Mouse (Mus musculus) naive thymus-derived CD4-positive, alpha-beta T cell, adult 2 months (primary cell): ENCODE measurements around the gene Knl1.

Experiments used
- DNase-seq: peaks from one replicate; pipeline ENCODE4 v3.0.0-alpha.2; 2011; ENCODE audit warnings: low read depth

Gene Knl1

DNA sequence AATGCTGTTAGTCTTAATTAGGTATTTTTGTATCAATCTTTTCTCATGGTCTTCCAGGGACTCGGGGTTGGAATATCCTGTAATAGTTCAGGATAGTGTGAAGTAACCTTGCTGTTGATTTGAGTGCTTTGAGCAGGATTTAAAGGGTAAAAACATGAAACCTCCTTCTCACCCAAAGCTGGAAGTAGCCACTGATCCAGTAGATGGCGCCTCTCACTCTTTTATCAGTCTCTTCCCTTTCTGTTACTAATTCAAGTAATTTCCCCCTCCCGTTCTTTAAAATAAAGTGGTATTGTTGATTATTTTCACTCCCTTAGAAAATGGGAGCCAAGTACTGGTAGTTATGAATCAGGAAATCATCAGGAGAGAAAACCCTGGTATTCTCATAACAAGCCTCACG is 6.0 kb upstream of the Knl1 start:
- DNase-seq = peak; percentile 64

DNA sequence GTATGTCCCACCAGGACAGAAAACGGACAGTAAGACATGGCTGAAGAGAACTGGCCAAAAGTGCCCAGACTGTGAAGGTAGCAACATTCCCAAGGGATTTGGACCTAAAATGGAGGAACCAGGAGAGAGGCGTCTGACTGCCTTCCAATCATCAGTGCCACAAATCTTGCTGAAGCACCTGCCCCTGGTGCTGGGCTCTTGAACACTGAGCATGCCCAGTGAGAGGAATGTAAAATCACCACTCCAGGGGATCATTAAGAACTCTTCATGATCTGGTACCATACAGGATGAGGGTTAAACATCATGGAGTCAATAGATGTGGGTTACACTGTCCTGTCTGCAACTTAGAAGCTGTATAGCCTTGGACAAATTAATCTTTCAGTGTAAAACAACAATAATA is 1.8 kb upstream of the Knl1 start:
- DNase-seq = no peak

DNA sequence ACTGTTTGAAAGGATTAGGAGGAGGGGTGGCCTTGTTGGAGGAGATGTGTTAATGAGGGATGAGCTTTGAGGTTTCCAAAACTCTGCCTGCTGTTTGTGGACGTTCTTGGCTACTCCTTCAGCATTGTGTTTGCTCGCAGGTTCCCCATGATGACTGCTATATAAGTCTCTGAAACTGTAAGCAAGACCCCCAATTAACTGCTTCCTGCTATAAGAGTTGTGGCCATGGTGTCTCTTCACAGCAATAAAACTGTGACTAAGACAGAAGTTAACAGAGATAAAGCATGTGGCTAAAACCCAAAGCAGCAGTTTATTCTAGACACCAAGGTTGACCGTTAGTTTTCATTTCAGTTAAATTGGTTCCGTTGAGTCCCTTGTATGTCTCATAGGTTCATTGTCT is 930 bp downstream of the Knl1 start:
- no peak for DNase-seq

DNA sequence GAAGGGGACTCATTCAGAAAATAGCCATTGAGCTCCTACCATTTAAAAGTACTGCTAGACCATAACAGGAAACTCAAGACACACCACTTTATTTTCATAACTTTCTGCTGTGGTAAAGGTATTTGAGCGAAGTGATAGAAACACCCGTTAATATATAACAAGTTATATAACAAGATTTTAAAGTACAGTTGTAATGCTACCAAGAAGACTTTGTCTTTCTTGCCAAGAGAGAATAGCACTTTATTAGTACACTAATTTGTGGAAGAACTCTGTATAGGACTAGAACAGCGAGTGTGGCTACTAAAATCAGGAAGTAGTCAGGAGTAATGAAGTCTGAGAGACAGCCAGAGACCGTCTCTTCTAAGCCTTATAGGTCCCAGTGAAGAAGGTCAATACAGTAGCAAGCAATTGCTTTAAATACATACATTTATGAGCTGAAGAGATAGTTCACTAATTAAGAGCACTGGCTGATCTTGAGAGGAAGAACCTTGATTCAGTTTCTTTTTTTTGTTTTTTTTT is 3.3 kb downstream of the Knl1 start:
- DNase-seq = no peak

DNA sequence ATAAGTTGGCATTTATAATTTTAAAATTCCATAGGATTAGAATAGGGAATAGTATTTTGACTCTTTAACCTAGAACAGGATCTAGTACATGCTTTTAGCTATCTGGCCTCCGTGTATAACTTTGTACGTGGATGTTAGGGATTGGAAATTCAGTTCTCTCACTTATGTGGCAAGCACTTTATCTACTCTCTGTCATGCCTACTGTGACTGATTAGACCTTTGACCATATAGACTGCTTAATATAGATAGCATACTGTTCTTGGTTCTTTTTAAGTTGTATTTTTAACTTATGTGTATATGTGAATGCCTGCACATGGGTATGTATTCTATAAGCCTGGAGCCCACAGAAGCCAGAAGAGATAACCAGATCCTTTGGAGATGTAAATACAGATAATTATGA is 13.2 kb downstream of the Knl1 start:
- DNase-seq = no peak

DNA sequence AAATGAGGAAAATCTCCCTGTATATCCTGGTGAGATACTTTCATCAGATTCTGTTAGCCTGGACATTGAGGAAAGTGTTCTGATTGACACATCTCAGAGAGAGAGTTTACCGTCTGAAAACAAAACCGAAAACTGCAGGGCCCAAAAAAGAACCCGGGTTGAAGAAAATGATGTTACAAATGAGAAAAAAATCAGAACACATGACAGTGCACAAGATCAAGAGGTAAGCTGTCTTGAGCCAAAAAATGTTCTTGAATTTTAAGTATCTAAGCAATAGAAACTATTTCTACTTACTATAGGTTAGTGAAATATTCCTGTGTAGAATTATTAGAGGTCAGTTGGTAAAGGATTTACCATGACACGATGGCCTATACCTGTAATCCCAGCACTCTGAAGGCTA is 25.5 kb downstream of the Knl1 start:
- no peak for DNase-seq

DNA sequence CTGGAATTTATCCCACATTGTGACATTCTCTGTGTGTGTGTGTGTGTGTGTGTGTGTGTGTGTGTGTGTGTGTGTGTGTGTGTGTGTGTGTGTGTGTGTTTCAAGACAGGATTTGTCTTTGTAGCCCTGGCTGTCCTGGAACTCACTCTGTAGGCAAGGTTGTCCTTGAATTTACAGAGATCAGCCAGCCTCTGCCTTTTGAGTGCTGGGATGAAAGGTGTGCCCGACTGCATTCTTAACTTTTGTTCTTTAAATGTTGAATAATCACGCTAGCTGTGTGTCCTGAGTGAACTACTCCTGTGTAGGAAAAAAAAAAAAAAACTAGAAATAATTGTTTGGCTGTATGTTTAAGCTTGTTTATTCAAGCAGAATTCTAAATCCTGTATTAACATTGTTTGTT is 39.2 kb downstream of the Knl1 start:
- DNase-seq = no peak

DNA sequence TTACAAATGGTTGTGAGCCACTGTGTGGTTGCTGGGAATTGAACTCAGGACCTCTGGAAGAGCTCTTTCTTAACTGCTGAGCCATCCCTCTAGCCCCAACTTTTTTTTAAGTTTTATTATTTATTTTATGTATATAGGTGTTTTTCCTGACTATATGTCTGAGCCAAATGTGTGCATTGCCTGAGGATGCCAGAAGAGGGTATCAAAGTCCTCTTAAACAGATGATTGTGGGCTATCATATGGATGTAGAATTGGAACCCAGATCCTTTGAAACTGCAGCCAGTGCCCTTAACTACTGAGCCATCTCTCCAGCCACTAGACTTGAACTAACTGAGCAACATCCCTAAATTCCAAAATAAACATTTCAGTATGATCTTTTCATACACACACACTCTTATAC is 54.6 kb downstream of the Knl1 start:
- DNase-seq = no peak

DNA sequence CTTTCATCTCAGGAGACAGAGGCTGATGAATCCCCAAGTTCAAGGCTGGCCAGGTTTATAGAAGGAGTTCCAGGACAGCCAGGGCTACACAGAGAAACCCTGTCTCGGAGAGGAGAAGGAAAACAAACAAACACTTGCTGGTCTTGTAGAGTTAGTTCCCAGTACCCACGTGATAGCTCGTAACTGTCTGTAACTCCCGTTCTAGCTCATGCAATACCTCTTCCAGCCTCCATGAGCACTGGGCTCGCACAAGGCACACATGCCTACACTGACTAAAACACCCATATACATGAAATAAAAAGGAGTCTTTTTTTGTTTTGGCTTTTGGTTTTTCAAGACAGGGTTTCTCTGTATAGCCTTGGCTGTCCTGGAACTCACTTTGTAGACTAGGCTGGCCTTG is 59.7 kb downstream of the Knl1 start:
- no peak for DNase-seq

DNA sequence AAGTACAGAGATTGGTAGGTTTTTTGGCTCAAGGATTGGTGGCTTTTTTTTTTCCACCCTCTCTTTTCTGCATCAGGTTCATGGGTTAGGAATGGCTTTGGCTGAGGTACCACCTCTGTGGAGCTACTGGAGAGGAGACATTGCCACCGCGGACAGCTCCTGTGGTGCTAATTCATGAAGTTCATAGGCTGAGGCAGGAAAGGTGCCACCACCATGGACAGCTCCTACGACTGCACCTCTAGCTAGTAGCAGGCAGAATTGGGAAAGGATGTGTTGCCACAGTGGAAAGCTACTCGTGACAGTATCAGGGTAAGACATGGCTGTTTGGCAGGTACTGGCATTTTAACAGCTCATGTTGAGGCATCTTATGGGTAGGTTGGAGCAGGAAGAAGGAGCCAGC is 61.6 kb downstream of the Knl1 start:
- DNase-seq = no peak

DNA sequence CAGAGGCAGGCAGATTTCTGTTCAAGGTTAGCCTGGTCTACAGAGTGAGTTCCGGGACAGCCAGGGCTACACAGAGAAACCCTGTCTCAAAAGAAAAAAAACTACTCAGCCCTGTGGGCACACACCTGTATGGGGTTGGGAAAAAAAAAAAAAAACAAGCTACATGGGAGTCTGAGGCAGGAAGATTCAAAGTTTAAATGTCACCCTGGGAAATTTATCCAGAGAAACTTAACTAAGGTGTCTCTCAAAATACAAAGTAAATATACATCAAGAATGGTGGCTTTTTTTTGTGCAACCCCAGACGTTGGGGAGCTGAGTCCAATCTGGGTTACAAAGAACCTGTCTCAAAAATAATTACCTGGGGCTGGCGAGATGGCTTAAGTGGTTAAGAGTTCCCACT is 64.1 kb downstream of the Knl1 start:
- DNase-seq = no peak

DNA sequence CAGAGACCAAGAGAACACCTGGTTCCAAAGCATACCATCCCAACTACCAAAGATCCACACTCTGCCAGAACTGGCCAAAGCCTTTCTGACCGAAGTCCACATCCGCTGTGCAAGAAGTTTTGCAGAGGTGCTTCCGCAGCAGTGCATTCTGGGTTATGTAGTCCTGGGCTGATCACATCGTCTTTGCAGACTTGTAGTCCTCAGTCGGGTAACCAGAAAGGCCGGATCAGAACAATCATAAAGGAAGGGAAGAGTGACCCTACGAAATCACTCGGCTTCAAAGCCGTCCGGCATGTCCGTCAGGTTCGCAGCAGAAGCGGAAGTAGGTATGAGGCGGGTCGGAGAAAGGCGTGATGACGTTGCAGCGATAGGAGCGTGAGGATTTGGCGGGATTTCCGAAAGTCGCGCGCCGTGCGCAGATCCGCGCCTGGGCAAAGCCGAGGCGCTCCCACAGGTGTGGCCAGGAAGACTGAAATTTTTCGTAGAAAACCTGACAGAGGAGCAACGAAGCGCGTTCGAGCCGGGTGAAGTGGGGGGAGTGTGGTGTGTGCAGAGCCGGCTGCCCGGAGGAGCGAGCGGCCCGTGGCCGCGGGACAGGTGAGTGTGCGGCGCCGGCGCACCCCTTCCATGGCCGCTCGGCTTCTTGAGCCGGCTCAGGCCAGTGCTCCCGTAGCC is 65.7 kb downstream of the Knl1 start, which contains the start of gene Rad51:
Gene Rad51, plus strand, starts transcription at position 356 of the 675 bp plus-strand sequence.
- DNase-seq = peak; percentile 88

DNA sequence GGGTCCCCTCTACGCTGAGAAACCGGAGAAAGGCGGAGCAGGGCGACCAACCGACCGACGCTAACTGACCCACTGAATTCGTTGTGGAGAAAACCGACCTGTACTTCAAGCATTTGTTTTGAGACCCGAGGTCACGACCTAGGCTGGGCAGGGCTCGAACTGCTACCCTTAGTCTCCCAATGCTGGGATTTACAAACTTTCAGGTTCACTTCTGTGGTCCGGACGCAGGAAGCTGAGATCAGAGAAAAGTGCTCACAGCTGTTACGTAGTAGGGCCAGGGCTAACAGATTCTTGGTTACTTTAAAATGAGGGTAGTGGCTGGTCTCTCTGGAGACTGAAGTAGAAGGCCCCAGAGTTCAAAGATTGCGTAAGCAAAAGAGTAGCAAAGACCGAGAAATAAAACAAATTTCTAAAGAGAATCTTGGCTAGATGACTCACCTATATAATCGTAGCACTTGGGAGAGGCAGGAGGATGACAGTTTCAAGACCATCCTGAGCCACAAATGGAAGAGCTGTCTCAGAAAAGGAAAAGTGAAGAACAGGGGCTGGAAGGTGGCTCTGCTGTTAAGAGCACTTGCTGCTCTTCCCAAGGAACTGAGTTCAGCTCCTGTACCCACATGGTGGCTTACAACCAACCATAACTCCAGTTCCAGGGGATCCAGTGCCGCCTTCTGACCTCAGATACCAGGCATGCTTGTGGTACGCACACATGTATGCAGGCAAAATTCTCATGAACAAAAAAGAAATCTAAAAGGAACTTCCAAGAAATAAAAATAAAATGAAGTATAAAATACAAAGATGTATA is 66.4 kb downstream of the Knl1 start:
- DNase-seq = peak; percentile 44

DNA sequence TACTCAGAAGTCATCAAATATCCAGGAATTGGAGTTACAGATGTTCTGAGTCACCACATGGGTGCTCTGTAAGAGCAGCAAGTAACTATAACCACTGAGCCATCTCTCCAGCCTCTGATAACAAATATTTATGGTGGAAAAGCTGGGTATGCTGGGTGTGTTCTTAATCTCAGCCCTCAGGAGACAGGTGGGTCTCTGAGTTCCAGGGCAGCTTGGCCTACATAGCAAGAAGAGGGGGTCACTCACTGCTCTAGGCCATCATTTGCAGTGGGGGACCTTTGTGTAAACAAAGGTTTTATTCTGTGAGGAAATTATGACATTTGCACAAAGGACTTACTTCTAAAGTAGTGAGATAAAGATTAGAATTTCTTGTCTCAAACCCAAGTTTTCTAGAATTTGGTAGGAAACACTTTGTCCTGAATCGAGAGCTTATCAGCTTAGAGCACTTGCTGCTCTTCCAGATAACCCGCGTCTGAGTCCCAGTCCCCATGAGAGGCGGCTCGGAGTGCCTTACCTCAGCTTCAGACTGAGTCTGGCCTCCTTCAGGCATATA is 89.5 kb downstream of the Knl1 start:
- DNase-seq = no peak

DNA sequence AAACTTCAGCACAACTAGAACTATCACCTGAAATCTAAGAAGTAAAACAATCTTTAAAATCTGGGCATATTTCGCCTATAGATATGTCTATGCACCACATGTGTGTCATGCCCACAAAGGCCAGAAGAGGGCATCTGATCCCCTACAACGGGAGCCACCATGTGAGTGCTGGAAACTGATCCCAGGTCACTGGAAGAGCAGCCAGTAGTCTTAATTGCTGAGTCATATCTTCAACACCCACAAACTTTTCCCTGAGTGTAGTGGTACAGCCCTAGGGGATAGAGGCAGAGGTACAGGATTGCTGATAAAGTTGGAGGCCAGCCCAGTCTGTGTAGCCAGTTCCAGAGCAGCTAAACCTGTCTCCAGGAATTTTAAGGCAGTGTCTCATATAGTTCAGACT is 98.3 kb downstream of the Knl1 start:
- peak; percentile 21 for DNase-seq

DNA sequence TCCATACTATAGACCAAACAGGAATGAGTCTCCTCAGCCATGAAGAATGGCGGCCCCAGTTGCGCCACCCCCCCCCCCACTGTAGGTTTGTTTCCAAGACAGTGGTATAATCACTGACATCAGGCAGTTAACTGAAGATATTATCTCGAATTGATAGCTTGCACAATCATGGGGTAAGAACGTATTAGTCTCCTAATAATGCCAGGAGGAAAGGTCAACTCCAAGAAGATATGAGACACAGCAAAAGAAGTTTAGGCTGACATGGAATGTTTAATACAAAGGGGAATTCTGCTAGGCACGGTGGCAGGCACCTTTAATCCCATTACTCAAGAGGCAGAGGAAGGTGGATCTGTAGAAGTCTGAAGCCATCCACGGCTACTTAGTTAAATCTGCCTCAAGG is 99.5 kb downstream of the Knl1 start:
- DNase-seq = no peak

DNA sequence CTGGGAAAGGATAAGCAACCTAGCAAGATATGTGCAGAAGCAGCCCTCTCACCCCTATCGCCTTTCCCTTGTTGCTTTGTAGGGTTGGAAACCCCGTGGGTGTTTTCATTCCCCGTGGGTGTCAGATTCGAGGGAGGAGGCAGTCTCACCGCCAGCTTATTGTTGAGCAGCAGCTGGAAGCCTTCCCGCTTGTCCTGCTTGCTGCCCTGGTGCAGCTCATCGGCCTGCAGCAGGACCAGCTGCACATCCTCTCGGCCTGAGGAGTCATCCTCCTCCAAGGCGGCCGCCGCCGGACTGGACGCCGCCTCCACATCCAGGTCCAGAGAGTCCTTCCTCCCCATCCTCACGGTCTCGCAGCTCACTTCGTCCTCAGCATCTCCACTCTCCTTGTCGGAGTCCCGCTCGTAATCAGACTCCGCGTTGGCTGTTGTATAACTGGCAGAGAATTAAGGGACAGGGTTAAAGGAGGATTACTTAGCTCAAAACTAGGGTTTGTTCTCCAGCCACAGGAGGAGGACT is 100.3 kb downstream of the Knl1 start:
- DNase-seq = no peak

DNA sequence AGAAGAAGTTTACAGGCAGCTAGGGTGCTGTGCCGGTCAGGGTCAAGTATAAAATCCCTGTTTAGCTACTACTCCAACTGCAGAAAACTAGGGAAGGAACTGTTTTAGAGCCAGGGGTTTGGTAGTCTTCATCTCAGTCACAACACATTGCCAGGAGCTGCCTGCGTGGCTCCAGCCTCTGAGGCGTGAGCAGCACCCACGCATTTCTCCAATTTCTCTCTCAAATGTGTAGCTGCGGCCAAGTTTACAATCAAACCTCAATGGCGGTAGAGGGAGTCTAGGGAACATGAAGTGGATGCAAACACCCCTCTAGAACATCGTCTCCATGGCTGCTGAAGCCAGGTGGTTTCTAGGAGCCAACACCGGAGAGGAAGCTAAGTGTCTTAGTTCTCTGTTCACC is 100.9 kb downstream of the Knl1 start:
- DNase-seq = no peak

DNA sequence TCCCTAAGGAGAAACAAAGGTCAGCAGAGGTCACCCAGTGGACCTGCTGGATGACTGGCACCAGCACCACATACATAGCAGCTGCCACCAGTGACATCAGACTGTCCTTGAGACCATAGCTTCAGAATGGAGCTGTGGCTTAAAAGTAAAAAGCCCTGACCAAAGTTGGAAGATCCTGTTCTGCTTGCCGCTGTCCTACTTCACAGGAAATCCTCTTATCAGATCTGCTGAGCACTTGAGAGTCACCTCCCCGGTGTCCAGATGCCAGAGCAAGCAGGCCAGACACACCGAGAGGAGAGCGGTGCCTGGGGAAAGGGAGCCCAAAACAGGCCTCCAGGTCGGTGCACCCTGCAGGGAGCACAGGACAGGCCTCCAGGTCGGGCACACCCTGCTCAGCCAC is 105.3 kb downstream of the Knl1 start:
- no peak for DNase-seq

DNA sequence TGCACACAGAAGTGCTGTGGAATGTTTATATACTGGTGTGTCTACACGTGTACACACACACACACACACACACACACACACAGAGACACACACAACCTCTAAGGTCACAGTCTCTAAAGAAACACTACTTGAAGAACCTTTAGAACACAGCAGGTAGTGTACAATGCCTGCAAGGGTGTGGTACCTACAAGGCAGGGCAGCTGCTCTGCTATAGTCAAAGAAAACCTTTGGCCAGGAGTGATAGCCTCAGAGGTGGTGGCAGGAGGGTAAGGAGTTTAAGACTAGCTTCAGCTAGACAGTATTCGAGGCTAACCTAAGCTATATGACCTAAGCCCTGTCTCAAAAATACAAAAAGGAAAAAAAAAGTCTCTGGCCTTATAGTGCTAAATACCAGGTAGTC is 107.8 kb downstream of the Knl1 start:
- DNase-seq = no peak
